Mouse (Mus musculus) heart, embryonic 14.5 days (tissue): Measurements from ENCODE around the gene Eaf2. TPM values are rescaled to one million over a fixed set of nuclear protein-coding genes. Genes with fewer than 3 reads are reported as not detected.
A peak's percentile ranks its signal among the peaks of the same experiment; 100 is the strongest.

Experiments used
- ATAC-seq: fragments of 200-750 bp; cut with Nextera tagmentation; 2 replicates; pipeline ENCODE4 v1.8.0; 2017; ENCODE audit warnings: low read depth, moderate TSS enrichment; ENCODE audit not compliant: insufficient number of reproducible peaks, insufficient read depth, low FRiP score
- H3K27ac ChIP-seq, 2 experiments: fragments of 200-500 bp in 1 of 2; fragments of 300-500 bp in 1 of 2; sonication (generic) in 1 of 2; replicated peaks in 1 of 2; 2 replicates each; pipeline ENCODE4 v1.5.1; 2012 to 2014; ENCODE audit warnings: low read depth in 2 of 2, low read length in 2 of 2, control low read depth in 1 of 2, mild to moderate bottlenecking in 1 of 2, mixed read lengths in 1 of 2; ENCODE audit not compliant: control insufficient read depth in 1 of 2, insufficient read depth in 1 of 2
- H3K27me3 ChIP-seq: fragments of 300-500 bp; sonication (generic); 2 replicates; pipeline ENCODE4 v1.6.1; 2014; ENCODE audit warnings: mild to moderate bottlenecking, low read length, control low read depth; ENCODE audit not compliant: control insufficient read depth, insufficient read depth
- H3K36me3 ChIP-seq: fragments of 300-500 bp; sonication (generic); 2 replicates; pipeline ENCODE4 v1.6.1; 2014; ENCODE audit warnings: mild to moderate bottlenecking, control low read depth, low read length, mixed read lengths; ENCODE audit not compliant: control insufficient read depth, insufficient read depth
- H3K4me1 ChIP-seq, 2 experiments: fragments of 200-500 bp in 1 of 2; fragments of 300-500 bp in 1 of 2; sonication (generic) in 1 of 2; 2 replicates each; pipeline ENCODE4 v1.6.1; 2012 to 2014; ENCODE audit warnings: low read length in 2 of 2, control low read depth in 1 of 2, mixed read lengths in 1 of 2; ENCODE audit not compliant: control insufficient read depth in 2 of 2, insufficient read depth in 2 of 2
- H3K4me2 ChIP-seq: fragments of 300-500 bp; sonication (generic); 2 replicates; pipeline ENCODE4 v1.6.1; 2014; ENCODE audit warnings: mild to moderate bottlenecking, low read length
- H3K4me3 ChIP-seq, 2 experiments: fragments of 200-500 bp in 1 of 2; fragments of 300-500 bp in 1 of 2; sonication (generic) in 1 of 2; 2 replicates each; pipeline ENCODE4 v1.5.1; 2012 to 2014; ENCODE audit warnings: low read length in 2 of 2, mild to moderate bottlenecking in 2 of 2, control low read depth in 1 of 2, low read depth in 1 of 2, moderate library complexity in 1 of 2; ENCODE audit not compliant: control insufficient read depth in 1 of 2, insufficient read depth in 1 of 2
- H3K9ac ChIP-seq: fragments of 300-500 bp; sonication (generic); 2 replicates; pipeline ENCODE4 v1.6.1; 2014; ENCODE audit warnings: mild to moderate bottlenecking, low read length
- H3K9me3 ChIP-seq: fragments of 300-500 bp; sonication (generic); 2 replicates; pipeline ENCODE4 v1.6.1; 2016; ENCODE audit warnings: low read length, control low read depth; ENCODE audit not compliant: control insufficient read depth
- WGBS: fragments of 180-500 bp; shearing (Covaris S2); extraction: QIAGEN DNeasy Blood & Tissue Kit; methylation state at CpG from one replicate; pipeline ENCODE4 v1.1.7; 2014; 5-methylcytosine and 5-hydroxymethylcytosine counted together
- polyA plus RNA-seq: library from polyadenylated mRNA; unstranded; fragments of >200 nt; fragmentation: Nextera tagmentation; extraction: Ambion mirVana; gene quantifications from 2 replicates; pipeline ENCODE4 v1.2.1, GENCODE M21; 2014

The Eaf2 gene
- 0.53 and 1.2 TPM in 2 replicates for polyA plus RNA-seq

GRCm38 (mm10) chr16:36874583-36875275 is at the start of gene Eaf2, which contains the start of gene Golgb1:
Gene Eaf2, minus strand, starts transcription at chr16:36875003.
Gene Golgb1, plus strand, starts transcription at chr16:36875140.
- peak; percentile 100 for ATAC-seq
- no peaks in the 10 kb centered on the region for H3K27me3 ChIP-seq
- peak within 1 kb of the TSS; percentile 82 for H3K9ac ChIP-seq
- H3K4me1 ChIP-seq = peaks cover 3 to 24% of the 10 kb centered on the region in 2 experiments; a peak in 3 of 4 replicates
- H3K27ac ChIP-seq = peak within 1 kb of the TSS; percentile 78 to 92
- no peaks in the 10 kb centered on the region for H3K9me3 ChIP-seq
- WGBS = under 1% methylated on average over 43 of the region's 43 CpGs
- peak within 1 kb of the TSS; percentile 71 for H3K4me2 ChIP-seq
- H3K36me3 ChIP-seq = peaks cover 29% of the 10 kb centered on the region
- H3K4me3 ChIP-seq = peak within 1 kb of the TSS; percentile 77 to 93

- 86% methylated on average over 8 of the region's 8 CpGs for WGBS
- no peak overlapping the region for H3K4me2 ChIP-seq
- no peak overlapping the region for H3K4me3 ChIP-seq
- ATAC-seq = no peak
- H3K4me1 ChIP-seq = no peaks in the 10 kb centered on the region
- no peak overlapping the region for H3K9ac ChIP-seq
- peaks cover 93% of the 10 kb centered on the region for H3K36me3 ChIP-seq
- no peak overlapping the region for H3K27ac ChIP-seq
- H3K9me3 ChIP-seq = no peaks in the 10 kb centered on the region
- no peaks in the 10 kb centered on the region for H3K27me3 ChIP-seq
Observed at GRCm38 (mm10) chr16:36924312-36924711, 49.5 kb upstream of the Eaf2 start.

- Histone ChIP-seq H3K4me2 (no peak overlapping the region), H3K36me3 (peaks cover 92% of the 10 kb centered on the region), H3K4me1 (no peaks in the 10 kb centered on the region), H3K4me3 (no peak overlapping the region), H3K9ac (no peak overlapping the region), H3K9me3 (no peaks in the 10 kb centered on the region), H3K27me3 (no peaks in the 10 kb centered on the region), H3K27ac (no peak overlapping the region)
- no peak for ATAC-seq
- WGBS = 85% methylated on average over 6 of the region's 6 CpGs
Observed at GRCm38 (mm10) chr16:36921980-36922379, 47.2 kb upstream of the Eaf2 start.

GRCm38 (mm10) chr16:36921067-36921613 is 46.3 kb upstream of the Eaf2 start:
- Histone ChIP-seq H3K27ac (no peak overlapping the region), H3K9ac (no peak overlapping the region), H3K4me1 (no peaks in the 10 kb centered on the region), H3K4me2 (no peak overlapping the region), H3K36me3 (peaks cover 91% of the 10 kb centered on the region), H3K4me3 (no peak overlapping the region), H3K27me3 (no peaks in the 10 kb centered on the region), H3K9me3 (no peaks in the 10 kb centered on the region)
- no peak for ATAC-seq
- WGBS = 85% methylated on average over 8 of the region's 8 CpGs

GRCm38 (mm10) chr16:36920410-36920809 is 45.6 kb upstream of the Eaf2 start:
- H3K4me1 ChIP-seq = no peaks in the 10 kb centered on the region
- WGBS = 80% methylated on average over 3 of the region's 3 CpGs
- peaks cover 91% of the 10 kb centered on the region for H3K36me3 ChIP-seq
- no peak overlapping the region for H3K27ac ChIP-seq
- no peak overlapping the region for H3K4me3 ChIP-seq
- no peak for ATAC-seq
- no peak overlapping the region for H3K4me2 ChIP-seq
- no peaks in the 10 kb centered on the region for H3K9me3 ChIP-seq
- H3K9ac ChIP-seq = no peak overlapping the region
- no peaks in the 10 kb centered on the region for H3K27me3 ChIP-seq

GRCm38 (mm10) chr16:36918505-36918904 is 43.7 kb upstream of the Eaf2 start:
- no peak for ATAC-seq
- 96% methylated on average over 10 of the region's 10 CpGs for WGBS
- H3K9ac ChIP-seq = no peak overlapping the region
- H3K27me3 ChIP-seq = no peaks in the 10 kb centered on the region
- no peaks in the 10 kb centered on the region for H3K4me1 ChIP-seq
- no peak overlapping the region for H3K4me3 ChIP-seq
- H3K9me3 ChIP-seq = no peaks in the 10 kb centered on the region
- peaks cover 91% of the 10 kb centered on the region for H3K36me3 ChIP-seq
- H3K4me2 ChIP-seq = no peak overlapping the region
- no peak overlapping the region for H3K27ac ChIP-seq

- Histone ChIP-seq H3K36me3 (peaks cover 97% of the 10 kb centered on the region), H3K4me3 (no peak overlapping the region), H3K4me1 (no peaks in the 10 kb centered on the region), H3K27me3 (no peaks in the 10 kb centered on the region), H3K9me3 (no peaks in the 10 kb centered on the region), H3K4me2 (no peak overlapping the region), H3K27ac (no peak overlapping the region), H3K9ac (no peak overlapping the region)
- 78% methylated on average over 5 of the region's 5 CpGs for WGBS
- no peak for ATAC-seq
Observed at GRCm38 (mm10) chr16:36914195-36914594, 39.4 kb upstream of the Eaf2 start.
